Mouse (Mus musculus) macrophage (primary cell): ENCODE data around the gene Git1. TPM values are rescaled to one million over a fixed set of nuclear protein-coding genes. Genes with fewer than 3 reads are reported as not detected.
A peak's percentile ranks its signal among the peaks of the same experiment; 100 is the strongest.

Experiments
- H3K27ac ChIP-seq: fragments of 350-480 bp; formaldehyde crosslinking; 2 replicates; pipeline ENCODE4 v1.9.0; 2021
- H3K36me3 ChIP-seq: fragments of 350-480 bp; formaldehyde crosslinking; 2 replicates; pipeline ENCODE4 v1.9.0; 2021; ENCODE audit errors: inconsistent target
- H3K4me3 ChIP-seq: fragments of 350-480 bp; formaldehyde crosslinking; 2 replicates; pipeline ENCODE4 v1.9.0; 2021; ENCODE audit errors: inconsistent target
- H3K79me2 ChIP-seq: fragments of 350-480 bp; formaldehyde crosslinking; 2 replicates; pipeline ENCODE4 v1.9.0; 2021; ENCODE audit errors: inconsistent target
- WGBS: methylation state at CpG from one replicate; pipeline ENCODE4 v1.1.7; 2026; ENCODE audit warnings: inconsistent platforms; ENCODE audit not compliant: missing documents; 5-methylcytosine and 5-hydroxymethylcytosine counted together
- polyA plus RNA-seq: library from polyadenylated mRNA; stranded (reverse); fragments of 250-400 nt; gene quantifications from 3 replicates; pipeline ENCODE4 v1.2.4, GENCODE M21; 2018; ENCODE audit warnings: inconsistent platforms
- total RNA-seq, 78 experiments: library from RNA; depleted of rRNA; stranded (reverse); fragments of 250-400 nt; gene quantifications; 1 replicate in 9 of 78; 2 replicates in 24 of 78; 3 replicates in 43 of 78; 4 replicates in 2 of 78; pipeline ENCODE4 v1.2.4; 2018; ENCODE audit warnings: inconsistent platforms in 56 of 78

Git1 gene
- total RNA-seq (2018; cell fraction: chromatin; rRNA removed): 100 to 1,000 TPM in 2 of 26 experiments, 10 to 100 TPM in 24; 11.2 to 191 (median 48.6) TPM
- total RNA-seq (2018; cell fraction: cytosol; rRNA removed): 10 to 100 TPM; 22.0 to 35.5 (median 30.7) TPM
- 10 to 100 TPM; 12.9 to 79.5 (median 28.5) TPM for total RNA-seq (2018; cell fraction: nucleus; rRNA removed)
- 23.8 to 28.2 TPM (median 25.3 TPM) in 3 replicates for polyA plus RNA-seq

GRCm38 (mm10) chr11:77493512-77494343, at the start of gene Git1:
Gene Git1 (plus strand): TSS chr11:77493562.
- H3K4me3 ChIP-seq: peak within 1 kb of the TSS; percentile 62
- H3K79me2 ChIP-seq: peaks cover 50% of the 10 kb centered on the region
- no peaks in the 10 kb centered on the region for H3K36me3 ChIP-seq
- 1% methylated on average over 73 of the region's 74 CpGs for WGBS
- peak within 1 kb of the TSS; percentile 58 for H3K27ac ChIP-seq

GRCm38 (mm10) chr11:77444939-77445338, 48.4 kb upstream of the Git1 start:
- Histone ChIP-seq H3K79me2 (no peaks in the 10 kb centered on the region), H3K4me3 (no peak overlapping the region), H3K27ac (peak overlapping the region; percentile 15; the same call in 1 of the 2 replicates), H3K36me3 (peaks cover 8% of the 10 kb centered on the region)
- 20% methylated on average over 2 of the region's 2 CpGs for WGBS

- H3K36me3 ChIP-seq: peaks cover 12% of the 10 kb centered on the region
- no peak overlapping the region for H3K4me3 ChIP-seq
- no peaks in the 10 kb centered on the region for H3K79me2 ChIP-seq
- 5% methylated on average over 6 of the region's 6 CpGs for WGBS
- peak overlapping the region; percentile 25 for H3K27ac ChIP-seq
Observed at GRCm38 (mm10) chr11:77446628-77447041, 46.7 kb upstream of the Git1 start.

- H3K36me3 ChIP-seq: peaks cover 22% of the 10 kb centered on the region
- H3K27ac ChIP-seq: no peak overlapping the region
- 96% methylated on average over 7 of the region's 7 CpGs for WGBS
- H3K79me2 ChIP-seq: no peaks in the 10 kb centered on the region
- no peak overlapping the region for H3K4me3 ChIP-seq
Observed at GRCm38 (mm10) chr11:77449224-77449623, 44.1 kb upstream of the Git1 start.

DNA sequence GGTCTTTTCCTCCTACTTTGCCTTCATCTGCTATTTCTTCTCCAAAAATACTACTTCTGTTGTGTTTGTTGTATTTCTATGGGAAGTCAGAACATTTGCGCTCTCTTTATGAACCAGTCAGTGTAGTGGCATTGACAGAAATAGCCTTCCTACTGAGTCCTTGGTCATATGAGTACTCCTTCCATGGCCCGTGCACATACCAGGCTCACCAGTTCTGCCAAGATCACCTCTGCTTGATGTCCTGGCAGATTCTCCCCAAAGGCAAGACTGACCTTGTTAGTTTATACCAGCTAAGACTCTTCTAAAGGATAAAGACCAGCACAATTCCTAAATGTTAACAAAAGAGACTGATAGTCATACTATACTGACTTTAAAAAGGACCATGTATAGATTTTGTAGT, 41.7 kb upstream of the Git1 start:
- Histone ChIP-seq H3K79me2 (no peaks in the 10 kb centered on the region), H3K4me3 (no peak overlapping the region), H3K36me3 (peaks cover 28% of the 10 kb centered on the region), H3K27ac (no peak overlapping the region)
- WGBS: 88% methylated on average over 2 of the region's 2 CpGs

- H3K27ac ChIP-seq: no peak overlapping the region
- WGBS: 100% methylated on average over 2 of the region's 2 CpGs
- no peak overlapping the region for H3K4me3 ChIP-seq
- peaks cover 28% of the 10 kb centered on the region for H3K36me3 ChIP-seq
- no peaks in the 10 kb centered on the region for H3K79me2 ChIP-seq
Observed at GRCm38 (mm10) chr11:77453388-77453787, 40.0 kb upstream of the Git1 start.

GRCm38 (mm10) chr11:77455770-77456510, 37.4 kb upstream of the Git1 start:
- H3K4me3 ChIP-seq: no peak overlapping the region
- peaks cover 16% of the 10 kb centered on the region; the same call in 1 of the 2 replicates for H3K36me3 ChIP-seq
- no peaks in the 10 kb centered on the region for H3K79me2 ChIP-seq
- no peak overlapping the region for H3K27ac ChIP-seq
- 95% methylated on average over 9 of the region's 9 CpGs for WGBS

GRCm38 (mm10) chr11:77456866-77457265, 36.5 kb upstream of the Git1 start:
- WGBS: 58% methylated on average over 6 of the region's 6 CpGs
- Histone ChIP-seq H3K27ac (no peak overlapping the region), H3K4me3 (no peak overlapping the region), H3K36me3 (peaks cover 16% of the 10 kb centered on the region; the same call in 1 of the 2 replicates), H3K79me2 (no peaks in the 10 kb centered on the region)

DNA sequence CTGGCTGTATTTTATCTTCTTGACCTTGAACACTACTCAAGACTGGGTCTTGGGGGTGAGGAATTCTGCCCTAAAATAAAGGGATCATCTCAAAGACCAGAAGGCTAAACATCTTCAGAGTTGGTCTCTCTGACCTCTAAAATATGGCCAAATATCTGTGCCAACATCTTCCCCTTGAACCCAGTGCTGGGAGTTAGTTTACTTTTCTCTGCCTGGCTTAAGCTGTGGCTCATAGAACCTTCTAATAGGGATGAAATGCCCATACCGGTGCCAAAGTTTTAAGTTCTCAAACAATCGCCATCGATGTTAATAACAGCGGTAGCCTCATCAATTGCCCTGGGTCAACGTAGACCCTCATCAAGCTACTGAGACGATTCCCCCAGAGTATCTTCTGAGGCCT, 31.5 kb upstream of the Git1 start:
- Histone ChIP-seq H3K4me3 (peak overlapping the region; percentile 12; the same call in 1 of the 2 replicates), H3K36me3 (no peaks in the 10 kb centered on the region), H3K27ac (no peak overlapping the region), H3K79me2 (no peaks in the 10 kb centered on the region)
- 11% methylated on average over 6 of the region's 6 CpGs for WGBS

- Histone ChIP-seq H3K4me3 (peak within 1 kb of the TSS; percentile 12; the same call in 1 of the 2 replicates), H3K79me2 (no peaks in the 10 kb centered on the region), H3K27ac (no peak within 1 kb of the TSS), H3K36me3 (no peaks in the 10 kb centered on the region)
- WGBS: 2% methylated on average over 67 of the region's 73 CpGs
Observed at GRCm38 (mm10) chr11:77462283-77463100, 30.9 kb upstream of the Git1 start, which contains the start of gene Coro6. Gene Coro6 (plus strand): TSS chr11:77462411.

DNA sequence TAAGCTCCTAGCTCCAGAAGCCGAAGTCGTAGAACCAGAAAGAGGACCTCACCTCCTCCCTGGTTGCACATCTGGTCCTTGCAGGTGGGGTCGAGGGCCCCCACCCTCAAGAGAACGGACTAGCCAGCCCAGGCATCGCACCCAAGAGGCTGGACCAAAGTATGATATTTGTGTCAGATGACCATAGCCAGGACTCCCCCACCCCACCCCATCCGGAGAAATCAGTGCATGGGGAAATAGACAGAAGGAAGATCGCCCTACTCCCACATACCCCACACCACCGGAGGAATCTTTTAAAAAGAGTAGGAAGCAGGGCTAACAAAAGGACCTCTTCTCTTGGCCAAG, 30.3 kb upstream of the Git1 start:
- H3K4me3 ChIP-seq: no peak overlapping the region
- 43% methylated on average over 8 of the region's 8 CpGs for WGBS
- H3K79me2 ChIP-seq: no peaks in the 10 kb centered on the region
- no peaks in the 10 kb centered on the region for H3K36me3 ChIP-seq
- no peak overlapping the region for H3K27ac ChIP-seq

DNA sequence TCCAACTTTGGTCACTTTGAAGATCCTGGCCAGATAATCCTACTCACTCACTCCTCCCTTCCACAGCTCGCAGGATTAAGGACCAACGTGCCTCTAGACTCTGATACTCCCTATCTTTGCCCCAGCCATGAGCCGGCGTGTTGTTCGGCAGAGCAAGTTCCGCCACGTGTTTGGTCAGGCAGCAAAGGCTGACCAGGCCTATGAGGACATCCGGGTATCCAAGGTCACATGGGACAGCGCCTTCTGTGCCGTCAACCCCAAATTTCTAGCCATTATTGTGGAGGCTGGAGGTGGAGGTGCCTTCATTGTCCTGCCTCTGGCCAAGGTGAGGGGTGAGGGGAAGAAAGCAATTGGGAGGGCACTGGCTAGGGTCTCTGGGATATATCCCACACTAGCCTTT, 29.6 kb upstream of the Git1 start:
- H3K79me2 ChIP-seq: no peaks in the 10 kb centered on the region
- no peaks in the 10 kb centered on the region for H3K36me3 ChIP-seq
- H3K27ac ChIP-seq: no peak overlapping the region
- H3K4me3 ChIP-seq: no peak overlapping the region
- WGBS: 90% methylated on average over 10 of the region's 10 CpGs

DNA sequence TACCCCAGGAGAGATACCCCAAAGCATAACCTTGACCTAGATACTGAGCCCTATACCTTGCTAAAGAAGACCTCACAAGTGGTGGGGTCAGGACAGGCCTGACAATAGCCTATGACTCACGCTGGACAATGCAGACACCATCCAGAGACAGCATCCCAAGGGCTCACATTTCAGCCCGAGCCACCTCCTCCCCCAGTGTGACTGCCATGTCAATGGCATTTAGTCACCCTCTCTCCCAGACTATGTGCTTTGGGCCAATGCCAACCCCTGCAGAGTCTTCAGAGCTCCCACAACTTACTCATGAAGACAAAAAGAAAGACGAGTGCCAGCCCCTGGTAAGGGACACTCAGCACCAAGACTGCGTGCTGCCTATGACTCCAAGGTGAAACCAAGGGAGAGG, 28.7 kb upstream of the Git1 start:
- Histone ChIP-seq H3K36me3 (no peaks in the 10 kb centered on the region), H3K4me3 (no peak overlapping the region), H3K27ac (no peak overlapping the region), H3K79me2 (no peaks in the 10 kb centered on the region)
- 95% methylated on average over 4 of the region's 4 CpGs for WGBS

DNA sequence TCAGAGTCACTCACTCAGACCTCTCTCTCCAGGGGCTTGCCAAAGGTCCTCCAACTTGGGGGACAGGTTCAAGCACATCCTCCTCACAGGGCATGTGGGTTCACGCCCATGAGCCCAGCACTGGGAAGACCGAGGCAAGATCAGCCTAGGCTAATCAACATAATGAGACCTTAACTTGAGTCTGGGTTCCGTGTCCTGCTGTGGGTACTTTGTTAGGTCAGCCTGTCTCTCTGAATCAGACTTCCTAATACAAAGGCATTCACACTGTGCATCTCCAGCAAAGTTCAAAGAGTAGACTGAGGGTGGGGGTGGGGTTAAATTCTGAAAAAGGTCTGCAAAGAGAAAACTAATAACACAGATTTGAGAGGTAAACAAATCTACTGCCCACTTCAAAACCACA, 28.3 kb upstream of the Git1 start:
- H3K27ac ChIP-seq: no peak overlapping the region
- 93% methylated on average over 3 of the region's 3 CpGs for WGBS
- H3K36me3 ChIP-seq: no peaks in the 10 kb centered on the region
- no peaks in the 10 kb centered on the region for H3K79me2 ChIP-seq
- H3K4me3 ChIP-seq: no peak overlapping the region
